Mouse (Mus musculus) heart, adult 11 months (tissue): ENCODE data around the gene Zfp335.
"Not testable (repeated sequence)": the region's sequence is repeated elsewhere in the genome, so short reads cannot be mapped to it uniquely, and the experiment has no call there.

Experiments used
- DNase-seq: peaks from one replicate; pipeline ENCODE4 v3.0.0; 2022

Gene Zfp335

DNA sequence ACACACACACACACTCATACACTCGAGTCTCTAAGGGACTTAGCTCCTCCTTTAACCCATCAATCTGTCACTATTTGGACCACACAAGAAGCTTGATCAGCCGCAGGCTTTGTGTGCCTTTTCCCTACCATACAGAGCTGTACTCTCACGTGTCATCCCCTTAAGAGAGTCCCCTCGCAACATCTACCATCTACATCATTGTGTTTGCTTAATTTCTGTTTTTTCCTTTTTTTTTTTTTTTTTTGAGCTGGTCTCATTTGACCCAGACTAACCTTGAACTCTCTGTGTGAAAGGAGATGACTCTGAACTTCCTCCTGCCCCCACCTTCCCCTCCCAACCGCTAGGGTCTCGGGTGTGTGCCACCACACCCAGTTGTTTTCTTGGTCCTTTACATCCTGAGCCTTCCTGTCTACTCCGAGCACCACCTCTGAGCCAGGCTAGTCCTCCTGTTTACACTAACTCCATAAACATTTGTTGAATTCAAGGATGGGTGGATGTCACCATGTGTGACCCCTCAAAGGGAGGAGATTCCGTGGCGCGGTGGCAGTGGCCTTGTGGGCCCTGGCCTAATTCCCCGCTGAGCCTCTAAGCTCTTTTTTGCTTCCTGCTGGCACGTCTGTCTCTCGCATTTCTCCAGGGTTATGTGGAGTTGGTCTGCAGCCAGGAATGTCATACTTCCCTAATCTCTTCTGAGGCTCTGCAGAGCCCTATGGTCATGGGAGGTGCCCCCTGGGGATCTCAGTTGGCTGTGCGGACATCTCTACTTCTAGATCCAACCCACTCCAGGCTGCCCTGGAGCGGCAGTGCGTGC lies 44.6 kb downstream of the Zfp335 start:
- DNase-seq = peak; percentile 99

DNA sequence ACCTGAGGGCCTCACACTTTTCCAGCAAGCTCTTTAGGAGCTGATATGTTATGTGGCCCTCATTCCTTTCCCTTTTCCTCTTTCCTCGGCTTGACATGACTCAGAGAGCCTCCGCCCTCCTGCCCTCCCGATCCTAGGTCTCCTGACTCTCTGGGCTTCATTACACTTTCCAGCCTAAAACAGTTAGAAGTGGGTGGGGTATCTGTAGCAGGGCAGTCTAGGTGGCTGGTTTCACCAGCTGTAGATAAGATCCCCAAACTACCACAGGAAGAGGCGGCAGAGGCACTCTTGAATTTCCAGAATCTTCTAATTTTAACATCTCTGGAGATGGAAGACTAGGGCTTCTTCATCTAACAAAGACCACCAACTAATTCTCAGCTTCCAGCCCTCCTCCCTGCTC lies 47.0 kb downstream of the Zfp335 start:
- peak; percentile 84 for DNase-seq

DNA sequence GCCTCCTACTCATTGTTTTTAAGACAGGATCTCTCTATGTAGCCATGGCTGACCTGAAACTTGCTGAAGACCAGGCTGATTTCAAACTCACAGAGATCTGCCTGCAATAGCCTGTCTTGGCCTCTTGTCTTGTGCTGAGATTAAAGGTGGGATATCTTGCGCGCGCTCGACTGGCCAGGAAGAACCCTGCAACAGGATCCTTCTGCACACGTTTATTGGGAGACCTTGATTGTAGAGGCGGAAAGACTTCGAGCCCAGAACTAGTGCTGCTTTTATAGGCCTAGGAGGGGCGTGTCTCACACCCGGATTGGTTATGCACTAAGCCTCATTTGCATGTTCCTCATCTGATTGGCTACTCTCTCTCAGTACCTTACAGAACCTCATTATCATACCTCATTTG lies 48.1 kb downstream of the Zfp335 start:
- peak; percentile 88 for DNase-seq

DNA sequence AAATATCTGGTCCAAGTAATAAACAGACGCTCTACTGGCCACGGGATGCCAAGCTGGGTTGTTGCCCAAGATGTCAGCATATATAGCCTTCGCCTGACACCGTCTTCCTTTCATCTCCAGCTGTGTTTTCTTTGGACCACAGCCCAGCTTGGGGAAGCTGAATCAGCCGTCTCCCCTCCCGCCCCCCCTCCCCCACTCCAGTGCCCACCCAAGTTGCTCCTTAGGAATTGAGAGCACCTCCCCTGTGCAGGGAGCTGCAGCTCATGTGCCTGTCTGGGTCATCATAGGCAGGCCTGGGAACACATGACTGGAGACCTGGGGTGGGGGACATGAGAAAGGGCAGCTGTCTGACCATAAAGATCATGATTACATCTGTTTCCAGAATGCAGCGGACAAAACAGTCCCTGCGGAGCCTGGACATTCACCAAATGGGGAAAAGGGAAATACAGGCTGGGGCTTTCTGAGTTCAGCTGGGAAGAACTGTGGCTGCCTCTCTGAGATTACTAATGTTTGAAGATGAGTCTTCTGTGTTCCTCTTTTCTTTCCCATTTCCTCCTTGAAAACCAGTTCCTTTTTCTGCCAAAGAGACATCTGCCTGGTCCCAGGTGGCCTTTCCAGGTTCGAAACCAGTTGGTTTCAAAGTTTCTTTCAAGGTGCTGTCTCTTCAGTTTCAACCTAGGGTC lies 49.2 kb downstream of the Zfp335 start:
- peak; percentile 98 for DNase-seq

DNA sequence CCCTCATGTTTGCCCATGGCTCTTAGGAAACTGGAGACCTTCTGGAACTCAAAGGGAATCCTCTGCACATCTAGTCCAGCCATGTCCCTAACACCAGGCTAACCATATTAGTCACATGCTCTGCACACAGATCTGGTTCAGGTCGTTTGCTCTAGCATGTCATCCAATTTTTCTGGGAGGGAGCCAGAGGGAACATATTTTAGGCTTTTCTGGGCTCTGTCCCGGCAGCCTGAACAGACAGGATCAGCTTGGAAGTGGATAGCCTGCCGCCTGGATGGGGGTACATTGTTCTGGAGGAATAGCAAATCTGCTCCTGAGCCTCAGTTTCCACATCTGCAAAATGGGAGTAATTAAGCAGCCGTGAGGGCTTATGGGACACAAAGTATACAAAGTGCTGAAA lies 50.5 kb downstream of the Zfp335 start:
- peak; percentile 89 for DNase-seq

DNA sequence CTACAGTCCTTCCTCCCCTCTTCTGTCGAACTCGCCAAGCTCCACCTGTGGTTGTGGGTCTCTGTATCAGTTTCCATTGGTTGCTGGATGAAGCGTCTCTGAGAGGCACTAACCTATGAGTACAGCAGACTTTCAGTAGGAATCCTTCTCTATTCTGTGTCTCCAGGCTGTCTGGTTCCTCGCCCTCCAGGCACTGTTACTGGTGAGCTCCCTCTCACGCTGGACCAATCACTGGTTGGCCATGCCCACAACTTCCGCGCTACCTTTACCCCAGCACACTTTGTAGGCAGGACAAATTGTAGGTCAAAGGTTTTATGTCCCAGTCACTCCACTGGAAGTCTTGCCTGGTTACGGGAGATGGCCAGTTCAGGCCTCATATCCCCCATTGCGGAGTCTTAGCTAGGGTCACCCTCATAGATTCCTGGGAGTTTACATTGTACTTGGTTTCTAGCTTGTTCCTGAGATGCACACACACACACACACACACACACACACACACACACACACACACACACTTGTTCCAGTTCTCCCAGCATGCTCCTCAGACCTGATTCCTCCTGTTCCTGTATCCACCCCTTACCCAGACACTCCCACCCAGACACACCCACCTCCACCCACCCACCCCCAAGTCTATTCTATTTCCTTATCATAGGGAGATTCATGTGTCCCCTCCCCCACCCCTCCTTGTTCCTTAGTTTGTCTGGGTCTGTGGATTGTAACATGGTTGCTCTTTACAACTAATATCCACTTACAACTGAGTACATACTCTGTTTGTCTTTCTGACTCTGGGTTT lies 51.7 kb downstream of the Zfp335 start:
- DNase-seq = no peak

DNA sequence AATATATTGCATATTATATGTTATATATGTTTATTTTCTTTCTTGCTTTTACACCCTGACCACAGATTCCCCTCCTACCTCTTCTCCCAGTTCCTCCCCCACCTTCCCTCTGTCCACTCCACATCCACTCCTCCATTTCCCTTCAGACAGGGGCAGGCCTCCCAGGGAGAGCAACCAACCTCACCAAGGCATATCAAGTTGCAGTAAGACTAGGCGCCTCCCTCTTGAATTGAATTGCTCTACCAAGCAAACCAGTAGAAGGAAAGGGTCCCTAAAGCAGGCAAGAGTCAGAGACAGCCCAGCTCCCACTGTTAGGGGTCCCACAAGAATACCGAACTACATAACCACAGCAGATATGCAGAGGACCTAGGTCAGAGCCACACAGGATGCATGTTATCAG lies 52.4 kb downstream of the Zfp335 start:
- peak; percentile 85 for DNase-seq

DNA sequence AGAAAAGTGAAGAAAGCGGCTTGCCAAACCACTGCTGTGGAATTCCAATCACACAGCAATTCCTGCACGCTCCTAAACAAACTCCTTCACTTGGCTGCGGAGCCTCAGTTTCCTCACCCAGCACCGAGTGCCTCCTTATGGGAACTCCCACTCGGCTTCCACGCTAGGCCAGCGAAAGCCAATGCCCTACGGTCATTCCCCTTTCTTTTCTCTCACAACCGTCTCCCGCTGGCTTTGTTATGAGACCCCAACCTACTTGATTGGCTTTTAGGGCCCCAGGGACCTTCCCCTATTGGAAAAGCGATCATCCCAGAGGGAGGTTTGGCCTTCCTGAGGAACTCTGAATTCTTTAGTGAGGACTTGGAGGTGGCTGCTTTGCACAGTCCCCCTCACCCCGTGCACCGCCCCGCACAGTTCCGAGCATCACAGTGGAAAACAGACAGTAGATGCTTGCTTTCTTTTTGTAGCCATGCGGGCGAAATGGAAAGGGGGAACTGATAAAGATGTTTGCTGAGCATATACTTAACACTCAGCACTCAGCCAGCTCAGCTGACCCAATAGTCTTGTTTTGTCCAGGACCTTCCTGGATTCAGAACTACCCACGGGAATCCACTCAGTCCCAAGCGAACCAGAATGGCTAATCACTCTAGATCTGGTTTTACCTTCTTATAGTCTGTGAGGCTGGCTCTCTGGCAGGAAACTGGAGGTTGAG lies 53.6 kb downstream of the Zfp335 start:
- DNase-seq = peak; percentile 92

DNA sequence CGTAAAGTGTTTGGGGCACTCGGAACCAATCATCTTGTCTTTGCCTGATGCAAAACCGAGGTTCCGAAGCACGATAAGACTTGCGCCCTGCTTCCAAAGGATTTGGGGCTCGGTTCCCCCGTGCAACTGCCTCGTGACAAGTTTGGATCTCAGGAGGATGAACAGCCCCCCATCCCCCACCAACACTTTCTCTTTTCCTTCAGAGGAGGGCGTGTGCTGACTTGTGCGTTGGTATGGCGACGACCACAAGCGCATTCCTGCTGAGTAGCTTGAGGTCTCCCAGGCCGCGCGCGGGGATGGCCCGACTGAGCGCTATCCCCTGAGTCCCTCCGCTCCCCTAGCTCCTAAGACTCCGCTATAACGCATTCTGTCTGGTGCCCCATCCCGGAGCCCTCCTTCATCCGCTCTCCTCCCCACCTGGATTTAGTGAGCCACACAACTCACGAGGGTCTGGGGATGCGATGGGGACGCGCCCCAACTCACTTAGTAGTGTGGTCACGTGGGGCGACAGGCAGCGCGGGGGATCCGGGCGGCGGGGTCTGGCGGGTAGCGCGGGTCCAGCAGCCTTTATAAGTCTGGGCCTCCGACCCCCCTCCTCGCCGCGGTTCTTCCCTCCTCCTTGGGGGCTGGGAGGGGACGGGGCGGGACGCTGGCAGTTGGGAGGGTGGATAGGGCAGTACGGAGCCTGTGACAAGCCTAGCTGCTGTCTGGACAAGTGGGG lies 54.3 kb downstream of the Zfp335 start, which contains the start of gene Pltp:
Gene Pltp, minus strand, starts transcription at position 611 of the 721 bp plus-strand sequence.
- peak; percentile 99 for DNase-seq

DNA sequence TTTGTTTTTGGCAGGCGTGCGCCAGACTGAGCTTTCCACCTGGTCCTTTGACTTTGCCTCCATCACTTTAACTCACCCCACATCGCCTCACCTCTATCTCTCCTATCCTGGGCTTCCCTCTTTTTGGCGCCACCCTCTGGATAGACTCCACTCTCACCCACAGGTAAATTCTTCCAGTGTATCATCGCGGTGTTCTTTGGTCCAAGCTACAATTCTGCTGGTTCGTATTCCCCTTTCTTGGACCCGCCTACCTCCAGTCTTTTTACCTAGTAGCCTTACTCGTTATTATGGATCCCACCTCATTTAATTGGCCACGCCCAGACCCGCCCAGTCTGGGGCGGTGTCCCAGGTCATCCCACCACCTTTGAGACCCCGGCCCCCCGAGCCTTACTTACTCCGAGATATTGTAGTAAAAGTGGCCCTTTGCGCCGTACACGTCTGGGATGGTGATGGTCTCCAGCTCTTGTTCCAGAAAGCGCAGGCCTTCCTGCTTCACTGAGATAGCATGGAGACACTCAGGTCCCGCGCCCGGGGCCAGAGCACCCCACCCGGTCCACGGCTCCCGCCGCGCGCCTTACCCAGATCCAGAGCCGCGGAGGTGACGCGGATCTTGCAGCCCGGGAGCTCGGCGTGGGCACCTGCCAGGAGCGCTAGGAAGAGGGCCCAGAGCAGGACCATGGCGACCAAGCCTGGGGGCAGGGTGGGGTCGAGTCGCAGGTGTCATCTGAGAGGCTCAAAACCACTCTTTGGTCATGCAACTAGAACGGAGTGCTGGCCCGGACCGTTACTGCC lies 55.1 kb downstream of the Zfp335 start:
- peak; percentile 97 for DNase-seq

DNA sequence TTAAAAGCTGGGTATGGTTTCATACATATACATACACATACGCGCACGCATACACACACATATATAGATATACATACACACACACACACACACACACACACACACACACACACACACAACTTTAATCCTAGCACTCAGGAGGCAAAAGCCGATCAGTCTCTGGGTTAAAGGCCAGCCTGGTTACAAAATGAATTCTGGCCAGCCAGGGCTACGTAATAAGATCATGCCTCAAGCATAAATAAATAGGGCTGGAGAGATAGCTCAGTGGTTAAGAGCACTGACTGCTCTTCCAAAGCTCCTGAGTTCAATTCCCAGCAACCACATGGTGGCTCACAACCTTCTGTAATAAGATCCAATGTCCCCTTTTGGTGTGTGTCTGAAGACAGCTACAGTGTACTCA lies 56.0 kb downstream of the Zfp335 start:
- not testable (repeated sequence) for DNase-seq

DNA sequence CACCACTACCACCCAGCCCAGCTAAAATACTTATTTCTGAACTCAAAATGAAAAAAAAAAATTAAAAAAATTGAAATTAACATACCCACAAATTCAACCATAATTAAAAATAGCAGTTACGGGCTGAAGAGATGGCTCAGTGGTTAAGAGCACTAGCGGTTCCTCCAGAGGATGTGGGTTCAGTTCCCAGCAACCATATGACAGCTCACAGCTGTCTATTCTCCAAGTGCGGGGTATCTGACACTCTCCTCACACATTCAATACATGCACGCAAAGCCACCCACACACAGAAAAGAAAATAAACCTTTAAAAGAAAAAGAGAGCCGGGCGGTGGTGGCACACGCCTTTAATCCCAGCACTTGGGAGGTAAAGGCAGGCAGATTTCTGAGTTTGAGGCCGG lies 61.5 kb downstream of the Zfp335 start:
- DNase-seq = no peak

DNA sequence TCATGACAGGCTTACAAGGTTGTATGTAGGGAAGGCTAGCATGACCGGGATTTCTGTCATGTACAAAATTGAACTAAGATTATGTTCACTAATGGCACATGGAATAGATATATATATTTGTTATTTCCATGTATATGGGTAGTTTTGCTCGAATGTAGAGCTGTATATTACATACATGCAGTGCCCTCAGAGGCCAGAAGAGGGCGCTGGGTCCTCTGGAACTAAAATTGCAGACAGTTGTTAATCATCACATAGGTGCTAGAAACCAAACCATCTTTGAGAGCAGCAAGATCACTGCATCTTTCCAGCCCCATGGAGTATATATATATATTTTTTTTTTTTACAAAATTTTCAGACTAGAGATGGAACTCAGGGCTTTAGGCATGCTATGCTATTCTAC lies 65.8 kb downstream of the Zfp335 start:
- no peak for DNase-seq
